Mouse (Mus musculus): ENCODE data around the gene Adcy9. TPM values are rescaled to one million over a fixed set of nuclear protein-coding genes. Genes with fewer than 3 reads are reported as not detected.

Adcy9 gene
- 0.75 TPM for polyA plus RNA-seq (2017; shearing (Covaris generic))

DNA sequence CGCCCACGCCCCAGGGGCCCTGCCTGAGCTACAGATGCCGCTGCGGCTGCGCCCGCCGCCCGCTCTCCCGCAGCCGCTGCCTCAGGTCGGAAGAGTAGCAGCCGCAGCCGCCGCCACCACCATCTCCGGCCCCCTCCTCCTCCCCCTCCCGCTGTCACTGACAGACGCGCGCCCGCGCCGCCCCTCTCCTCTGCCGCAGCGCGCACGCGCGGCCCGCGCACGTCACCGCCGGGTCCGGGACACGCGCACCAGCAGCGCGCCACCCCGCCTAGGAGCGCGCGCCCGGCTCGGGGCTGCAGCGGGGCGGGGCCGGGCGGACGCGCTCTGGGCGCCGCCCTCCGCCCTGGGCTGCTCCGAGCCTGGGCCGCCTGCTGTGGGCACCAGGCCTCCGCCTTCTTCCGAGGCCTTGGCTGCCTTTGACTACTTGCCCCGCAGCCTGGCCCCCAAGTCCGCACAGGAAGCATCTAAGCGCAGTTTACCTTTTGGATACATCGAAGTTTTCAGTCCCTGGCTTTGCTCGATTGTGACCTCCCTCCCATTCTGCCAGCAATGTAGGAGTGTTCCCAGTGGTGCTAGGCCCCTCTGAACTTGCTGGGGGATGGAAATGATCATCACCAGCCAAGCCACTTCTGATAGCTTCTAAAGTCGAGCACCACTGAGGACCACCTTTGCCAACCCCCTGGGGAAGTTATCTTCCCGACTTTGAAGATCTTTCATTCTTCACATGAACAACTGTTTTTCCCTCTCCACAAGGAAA lies at the start of gene Adcy9:
TSS of gene Adcy9 (minus strand) at position 201 of the 757 bp plus-strand sequence.

Other genes starting within 250 kb of the Adcy9 start
- gene Crebbp, start 206.5 kb downstream of the Adcy9 start, polyA plus RNA-seq (2017; shearing (Covaris generic)): 26.6 TPM
- 0.59 TPM for gene Srl, start 121.3 kb upstream of the Adcy9 start, polyA plus RNA-seq (2017; shearing (Covaris generic))
- 3.4 TPM for gene Tfap4, start 139.4 kb upstream of the Adcy9 start, polyA plus RNA-seq (2017; shearing (Covaris generic))
- 0.62 TPM for gene Glis2, start 174.2 kb upstream of the Adcy9 start, polyA plus RNA-seq (2017; shearing (Covaris generic))
- 12.5 TPM for gene Pam16, start 204.5 kb upstream of the Adcy9 start, polyA plus RNA-seq (2017; shearing (Covaris generic))
- gene Vasn, start 219.4 kb upstream of the Adcy9 start, polyA plus RNA-seq (2017; shearing (Covaris generic)): 1.5 TPM
- gene Dnaja3, start 219.5 kb upstream of the Adcy9 start, polyA plus RNA-seq (2017; shearing (Covaris generic)): 59.4 TPM